Mouse (Mus musculus): Measurements from ENCODE around the gene Pcolce2. TPM values are rescaled to one million over a fixed set of nuclear protein-coding genes. Genes with fewer than 3 reads are reported as not detected.

Pcolce2 gene
- polyA plus RNA-seq, 1 experiment from 2014 or later, result 0.98 TPM

- H3K4me2 ChIP-seq (replicated peaks; ENCODE audit: low read depth, low read length), result no peak overlapping the region
- no peaks in the 10 kb centered on the region for H3K9me3 ChIP-seq (ENCODE audit: control insufficient read depth, low read depth, low read length)
- no peak for ATAC-seq (ENCODE audit: insufficient number of reproducible peaks, insufficient read depth, low FRiP score, low read depth)
- H3K9ac ChIP-seq (replicated peaks; ENCODE audit: low read depth, low read length), result no peak overlapping the region
- no peaks in the 10 kb centered on the region for H3K36me3 ChIP-seq (ENCODE audit: control insufficient read depth, insufficient read depth, low read length)
- H3K27ac ChIP-seq (ENCODE audit: low read length), result no peak overlapping the region
- no peak overlapping the region for H3K4me3 ChIP-seq (ENCODE audit: low read depth, low read length)
- H3K27me3 ChIP-seq (ENCODE audit: control insufficient read depth, insufficient read depth, low read length), result no peaks in the 10 kb centered on the region
- 56% methylated on average over 11 of the region's 11 CpGs for WGBS
- H3K4me1 ChIP-seq (ENCODE audit: control insufficient read depth, insufficient read depth, low read length), result no peaks in the 10 kb centered on the region
These were observed 48.4 kb downstream of the Pcolce2 start for GRCm38 (mm10) chr9:95685660-95686440.

- ATAC-seq (ENCODE audit: insufficient number of reproducible peaks, insufficient read depth, low FRiP score, low read depth), result no peak
- H3K4me2 ChIP-seq (replicated peaks; ENCODE audit: low read depth, low read length), result no peak overlapping the region
- H3K4me1 ChIP-seq (ENCODE audit: control insufficient read depth, insufficient read depth, low read length), result no peaks in the 10 kb centered on the region
- H3K36me3 ChIP-seq (ENCODE audit: control insufficient read depth, insufficient read depth, low read length), result no peaks in the 10 kb centered on the region
- H3K9me3 ChIP-seq (ENCODE audit: control insufficient read depth, low read depth, low read length), result no peaks in the 10 kb centered on the region
- no peak overlapping the region for H3K4me3 ChIP-seq (ENCODE audit: low read depth, low read length)
- H3K9ac ChIP-seq (replicated peaks; ENCODE audit: low read depth, low read length), result no peak overlapping the region
- H3K27me3 ChIP-seq (ENCODE audit: control insufficient read depth, insufficient read depth, low read length), result no peaks in the 10 kb centered on the region
- no peak overlapping the region for H3K27ac ChIP-seq (ENCODE audit: low read length)
- WGBS, result 59% methylated on average over 3 of the region's 3 CpGs
These were observed 50.7 kb downstream of the Pcolce2 start for GRCm38 (mm10) chr9:95688064-95688463.

- no peak overlapping the region for H3K27ac ChIP-seq (ENCODE audit: low read length)
- H3K36me3 ChIP-seq (ENCODE audit: control insufficient read depth, insufficient read depth, low read length), result no peaks in the 10 kb centered on the region
- no peaks in the 10 kb centered on the region for H3K27me3 ChIP-seq (ENCODE audit: control insufficient read depth, insufficient read depth, low read length)
- WGBS, result 64% methylated on average over 8 of the region's 8 CpGs
- H3K4me3 ChIP-seq (ENCODE audit: low read depth, low read length), result no peak overlapping the region
- no peaks in the 10 kb centered on the region for H3K4me1 ChIP-seq (ENCODE audit: control insufficient read depth, insufficient read depth, low read length)
- ATAC-seq (ENCODE audit: insufficient number of reproducible peaks, insufficient read depth, low FRiP score, low read depth), result no peak
- H3K9ac ChIP-seq (replicated peaks; ENCODE audit: low read depth, low read length), result no peak overlapping the region
- H3K4me2 ChIP-seq (replicated peaks; ENCODE audit: low read depth, low read length), result no peak overlapping the region
- H3K9me3 ChIP-seq (ENCODE audit: control insufficient read depth, low read depth, low read length), result no peaks in the 10 kb centered on the region
These were observed 55.4 kb downstream of the Pcolce2 start for GRCm38 (mm10) chr9:95692823-95693222.

DNA sequence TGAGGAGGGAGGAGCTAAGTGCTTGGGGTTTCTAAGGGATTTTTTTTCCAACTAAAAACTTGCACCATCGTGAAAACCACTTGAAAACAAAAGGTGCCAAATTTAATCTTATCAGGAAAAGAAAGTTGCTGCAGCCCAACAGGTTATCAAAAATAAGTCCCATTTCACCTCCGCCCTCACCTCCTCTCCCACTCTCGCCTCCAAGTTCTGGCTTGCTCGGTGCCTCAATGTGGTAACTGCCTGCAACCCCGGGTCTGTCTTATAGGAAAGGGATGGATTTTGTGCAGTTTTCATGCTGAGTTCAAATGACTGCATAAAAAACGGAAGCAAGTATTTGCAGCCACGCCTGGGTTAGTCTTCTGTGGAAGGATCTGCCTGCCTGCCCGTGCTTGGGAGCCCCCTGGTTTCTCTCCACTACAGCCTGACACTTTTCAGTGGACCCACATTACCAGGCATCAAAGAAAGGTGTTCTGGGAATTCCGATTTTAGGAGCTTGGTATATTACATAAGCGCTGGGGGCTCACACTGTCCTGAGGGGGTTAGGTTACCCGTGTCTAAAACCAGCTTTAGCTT, 56.2 kb downstream of the Pcolce2 start:
- no peak overlapping the region for H3K27ac ChIP-seq (ENCODE audit: low read length)
- no peak overlapping the region for H3K4me3 ChIP-seq (ENCODE audit: low read depth, low read length)
- no peak overlapping the region for H3K9ac ChIP-seq (replicated peaks; ENCODE audit: low read depth, low read length)
- no peak overlapping the region for H3K4me2 ChIP-seq (replicated peaks; ENCODE audit: low read depth, low read length)
- WGBS, result 70% methylated on average over 11 of the region's 11 CpGs
- no peaks in the 10 kb centered on the region for H3K27me3 ChIP-seq (ENCODE audit: control insufficient read depth, insufficient read depth, low read length)
- no peaks in the 10 kb centered on the region for H3K9me3 ChIP-seq (ENCODE audit: control insufficient read depth, low read depth, low read length)
- H3K4me1 ChIP-seq (ENCODE audit: control insufficient read depth, insufficient read depth, low read length), result no peaks in the 10 kb centered on the region
- H3K36me3 ChIP-seq (ENCODE audit: control insufficient read depth, insufficient read depth, low read length), result no peaks in the 10 kb centered on the region
- no peak for ATAC-seq (ENCODE audit: insufficient number of reproducible peaks, insufficient read depth, low FRiP score, low read depth)

DNA sequence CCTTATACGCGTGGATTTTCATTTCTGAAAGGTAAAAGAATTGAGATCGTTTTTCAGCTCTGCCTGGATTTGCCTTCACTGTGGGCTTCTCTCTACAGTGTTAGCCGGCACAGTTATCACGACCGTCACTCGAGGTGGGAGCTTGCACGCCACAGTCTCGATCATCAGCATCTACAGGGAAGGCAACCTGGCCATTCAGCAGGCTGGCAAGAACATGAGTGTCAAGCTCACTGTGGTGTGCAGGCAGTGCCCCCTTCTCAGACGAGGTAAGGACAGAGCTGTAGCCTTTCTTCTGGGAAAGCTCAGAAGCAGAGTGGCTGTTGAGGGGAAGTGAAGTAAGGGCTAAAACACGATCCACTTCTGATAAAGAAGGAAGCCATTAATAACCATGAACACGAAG, 57.1 kb downstream of the Pcolce2 start:
- Histone ChIP-seq H3K4me2 (replicated peaks; ENCODE audit: low read depth, low read length) (no peak overlapping the region; the same call in 1 of the 2 replicates), H3K36me3 (ENCODE audit: control insufficient read depth, insufficient read depth, low read length) (no peaks in the 10 kb centered on the region), H3K4me3 (ENCODE audit: low read depth, low read length) (no peak overlapping the region), H3K27me3 (ENCODE audit: control insufficient read depth, insufficient read depth, low read length) (no peaks in the 10 kb centered on the region), H3K27ac (ENCODE audit: low read length) (no peak overlapping the region), H3K9me3 (ENCODE audit: control insufficient read depth, low read depth, low read length) (no peaks in the 10 kb centered on the region), H3K4me1 (ENCODE audit: control insufficient read depth, insufficient read depth, low read length) (no peaks in the 10 kb centered on the region), H3K9ac (replicated peaks; ENCODE audit: low read depth, low read length) (no peak overlapping the region)
- ATAC-seq (ENCODE audit: insufficient number of reproducible peaks, insufficient read depth, low FRiP score, low read depth), result no peak
- 70% methylated on average over 12 of the region's 12 CpGs for WGBS

- H3K4me1 ChIP-seq (ENCODE audit: control insufficient read depth, insufficient read depth, low read length), result no peaks in the 10 kb centered on the region
- no peaks in the 10 kb centered on the region for H3K36me3 ChIP-seq (ENCODE audit: control insufficient read depth, insufficient read depth, low read length)
- 77% methylated on average over 15 of the region's 15 CpGs for WGBS
- H3K4me2 ChIP-seq (replicated peaks; ENCODE audit: low read depth, low read length), result no peak overlapping the region
- no peak overlapping the region for H3K27ac ChIP-seq (ENCODE audit: low read length)
- no peaks in the 10 kb centered on the region for H3K27me3 ChIP-seq (ENCODE audit: control insufficient read depth, insufficient read depth, low read length)
- ATAC-seq (ENCODE audit: insufficient number of reproducible peaks, insufficient read depth, low FRiP score, low read depth), result no peak
- no peaks in the 10 kb centered on the region for H3K9me3 ChIP-seq (ENCODE audit: control insufficient read depth, low read depth, low read length)
- H3K4me3 ChIP-seq (ENCODE audit: low read depth, low read length), result no peak overlapping the region
- H3K9ac ChIP-seq (replicated peaks; ENCODE audit: low read depth, low read length), result no peak overlapping the region
These were observed 57.6 kb downstream of the Pcolce2 start for GRCm38 (mm10) chr9:95695023-95695422.

DNA sequence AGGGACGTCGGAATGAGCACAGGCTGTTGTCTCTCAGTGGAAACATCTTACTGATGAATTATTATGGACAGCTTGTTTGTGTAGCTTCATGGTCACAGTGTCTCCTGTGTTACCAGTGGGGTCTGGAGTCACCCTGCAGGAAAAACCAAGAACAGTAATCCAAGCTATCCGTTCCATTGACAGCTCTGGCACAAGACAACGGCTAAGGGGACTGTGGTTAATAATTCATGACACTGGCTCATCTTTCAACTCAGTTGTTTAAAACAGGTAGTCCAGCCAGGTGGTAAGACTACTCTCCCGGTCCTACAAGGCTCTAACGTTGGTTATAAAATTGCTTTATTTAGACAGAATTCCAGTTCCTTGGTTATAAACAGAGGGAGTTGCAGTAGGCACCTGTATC, 59.2 kb downstream of the Pcolce2 start:
- Histone ChIP-seq H3K4me2 (replicated peaks; ENCODE audit: low read depth, low read length) (no peak overlapping the region), H3K27me3 (ENCODE audit: control insufficient read depth, insufficient read depth, low read length) (no peaks in the 10 kb centered on the region), H3K4me3 (ENCODE audit: low read depth, low read length) (no peak overlapping the region), H3K27ac (ENCODE audit: low read length) (no peak overlapping the region), H3K4me1 (ENCODE audit: control insufficient read depth, insufficient read depth, low read length) (no peaks in the 10 kb centered on the region), H3K9ac (replicated peaks; ENCODE audit: low read depth, low read length) (no peak overlapping the region), H3K36me3 (ENCODE audit: control insufficient read depth, insufficient read depth, low read length) (no peaks in the 10 kb centered on the region), H3K9me3 (ENCODE audit: control insufficient read depth, low read depth, low read length) (no peaks in the 10 kb centered on the region)
- no peak for ATAC-seq (ENCODE audit: insufficient number of reproducible peaks, insufficient read depth, low FRiP score, low read depth)
- WGBS, result 43% methylated on average over 6 of the region's 6 CpGs

DNA sequence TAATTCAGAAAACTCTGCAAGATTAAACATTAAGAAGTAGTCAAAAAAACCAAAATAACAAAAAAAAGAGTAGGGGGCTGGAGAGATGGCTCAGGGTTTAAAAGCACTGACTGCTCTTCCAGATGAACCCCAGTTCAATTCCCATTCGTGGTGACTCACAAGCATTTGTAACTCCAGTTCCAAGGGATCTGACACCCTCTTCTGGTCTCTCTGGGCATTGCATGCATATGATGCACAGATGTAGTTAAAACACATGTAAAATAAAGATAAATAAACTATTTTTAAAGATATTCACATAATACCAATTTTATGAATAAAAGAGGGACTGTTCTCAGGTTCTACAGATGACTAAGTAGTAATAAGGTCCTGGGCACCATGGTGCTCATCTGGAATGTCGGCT, 60.4 kb downstream of the Pcolce2 start:
- ATAC-seq (ENCODE audit: insufficient number of reproducible peaks, insufficient read depth, low FRiP score, low read depth), result no peak
- H3K27ac ChIP-seq (ENCODE audit: low read length), result no peak overlapping the region
- WGBS, result 60% methylated on average over 2 of the region's 2 CpGs

More for the DNA sequence above, 60.4 kb downstream of the Pcolce2 start:
- Histone ChIP-seq H3K9me3 (ENCODE audit: control insufficient read depth, low read depth, low read length) (no peaks in the 10 kb centered on the region), H3K4me2 (replicated peaks; ENCODE audit: low read depth, low read length) (no peak overlapping the region), H3K36me3 (ENCODE audit: control insufficient read depth, insufficient read depth, low read length) (no peaks in the 10 kb centered on the region), H3K4me3 (ENCODE audit: low read depth, low read length) (no peak overlapping the region), H3K9ac (replicated peaks; ENCODE audit: low read depth, low read length) (no peak overlapping the region), H3K4me1 (ENCODE audit: control insufficient read depth, insufficient read depth, low read length) (no peaks in the 10 kb centered on the region), H3K27me3 (ENCODE audit: control insufficient read depth, insufficient read depth, low read length) (no peaks in the 10 kb centered on the region)

All from stomach, embryonic 14.5 days (tissue).